Mouse (Mus musculus): Measurements from ENCODE around the gene Slc44a2. TPM values are rescaled to one million over a fixed set of nuclear protein-coding genes. Genes with fewer than 3 reads are reported as not detected.

Slc44a2 gene
- polyA plus RNA-seq, 1 experiment, result 173 TPM

GRCm38 (mm10) chr9:21332161-21333061, 11.9 kb downstream of the Slc44a2 start:
- no peak for TF ChIP-seq REST (IDR thresholded peaks at IDR 0.05; ENCODE audit: insufficient read depth, insufficient read length)
- no peak for TF ChIP-seq TCF12 (IDR thresholded peaks at IDR 0.05; ENCODE audit: insufficient read depth, poor library complexity, severe bottlenecking)
- TF ChIP-seq MAX (IDR thresholded peaks at IDR 0.05; ENCODE audit: low read depth), result no peak
- peak in 1 of 3 experiments; percentile 43 for TF ChIP-seq MYOG (IDR thresholded peaks at IDR 0.05; ENCODE audit: control insufficient read depth in 1 of 3, insufficient read depth in 1 of 3, insufficient read length in 2 of 3, low read depth in 2 of 3)
- TF ChIP-seq POLR2A (IDR thresholded peaks at IDR 0.05; ENCODE audit: insufficient read length, low read depth), result no peak
- TF ChIP-seq USF1 (IDR thresholded peaks at IDR 0.05; ENCODE audit: low read depth), result no peak
- peak in 2 of 3 experiments; percentile 35 to 55 for TF ChIP-seq MYOD1 (IDR thresholded peaks at IDR 0.05; ENCODE audit: control insufficient read depth in 1 of 3, insufficient read length in 2 of 3, low read depth in 2 of 3)
- no peak for TF ChIP-seq CEBPB (IDR thresholded peaks at IDR 0.05; ENCODE audit: insufficient read depth, poor library complexity, severe bottlenecking)
- no peak for TF ChIP-seq POLR2AphosphoS2 (IDR thresholded peaks at IDR 0.05; ENCODE audit: insufficient read length, low read depth)
- no peak for TF ChIP-seq E2F4 (IDR thresholded peaks at IDR 0.05; ENCODE audit: insufficient read depth)
- no peak for TF ChIP-seq TCF3 (IDR thresholded peaks at IDR 0.05; ENCODE audit: insufficient read length, low read depth)
- TF ChIP-seq SRF (IDR thresholded peaks at IDR 0.05; ENCODE audit: control insufficient read depth, insufficient read length, low read depth), result no peak
- Histone ChIP-seq H3K4me2 (ENCODE audit: low read depth) (peak overlapping the region; percentile 61), H3K36me3 (ENCODE audit: control insufficient read depth, insufficient read depth) (no peaks in the 10 kb centered on the region), H3K27me3 (ENCODE audit: control insufficient read depth, insufficient read depth, insufficient read length) (no peaks in the 10 kb centered on the region), H3ac (ENCODE audit: control insufficient read depth, insufficient read length) (no peak overlapping the region), H3K79me2 (ENCODE audit: control insufficient read depth, insufficient read depth) (peaks cover 24% of the 10 kb centered on the region), H3K4me3 (no peak overlapping the region)

GRCm38 (mm10) chr9:21333523-21333922, 13.0 kb downstream of the Slc44a2 start:
- Histone ChIP-seq H3K27me3 (ENCODE audit: control insufficient read depth, insufficient read depth, insufficient read length) (no peaks in the 10 kb centered on the region), H3ac (ENCODE audit: control insufficient read depth, insufficient read length) (no peak overlapping the region), H3K4me3 (no peak overlapping the region), H3K36me3 (ENCODE audit: control insufficient read depth, insufficient read depth) (no peaks in the 10 kb centered on the region), H3K4me2 (ENCODE audit: low read depth) (peak overlapping the region; percentile 61), H3K79me2 (ENCODE audit: control insufficient read depth, insufficient read depth) (peaks cover 32% of the 10 kb centered on the region)
- TF ChIP-seq POLR2AphosphoS2 (IDR thresholded peaks at IDR 0.05; ENCODE audit: insufficient read length, low read depth), result no peak
- peak; percentile 28; the same call in 1 of the 2 replicates for TF ChIP-seq CEBPB (IDR thresholded peaks at IDR 0.05; ENCODE audit: insufficient read depth, poor library complexity, severe bottlenecking)

GRCm38 (mm10) chr9:21334747-21335146, 14.2 kb downstream of the Slc44a2 start:
- TF ChIP-seq MYOG (IDR thresholded peaks at IDR 0.05; ENCODE audit: control insufficient read depth in 1 of 3, insufficient read depth in 1 of 3, insufficient read length in 2 of 3, low read depth in 2 of 3) (peak in 2 of 3 experiments; percentile 2 to 32), TCF3 (IDR thresholded peaks at IDR 0.05; ENCODE audit: insufficient read length, low read depth) (no peak), CEBPB (IDR thresholded peaks at IDR 0.05; ENCODE audit: insufficient read depth, poor library complexity, severe bottlenecking) (no peak), MAX (IDR thresholded peaks at IDR 0.05; ENCODE audit: low read depth) (no peak), E2F4 (IDR thresholded peaks at IDR 0.05; ENCODE audit: insufficient read depth) (no peak), POLR2A (IDR thresholded peaks at IDR 0.05; ENCODE audit: insufficient read length, low read depth) (no peak), SRF (IDR thresholded peaks at IDR 0.05; ENCODE audit: control insufficient read depth, insufficient read length, low read depth) (no peak), POLR2AphosphoS2 (IDR thresholded peaks at IDR 0.05; ENCODE audit: insufficient read length, low read depth) (no peak), MYOD1 (IDR thresholded peaks at IDR 0.05; ENCODE audit: control insufficient read depth in 1 of 3, insufficient read length in 2 of 3, low read depth in 2 of 3) (peak in 2 of 3 experiments; percentile 5 to 52), TCF12 (IDR thresholded peaks at IDR 0.05; ENCODE audit: insufficient read depth, poor library complexity, severe bottlenecking) (no peak), USF1 (IDR thresholded peaks at IDR 0.05; ENCODE audit: low read depth) (no peak)
- H3K79me2 ChIP-seq (ENCODE audit: control insufficient read depth, insufficient read depth), result peaks cover 43% of the 10 kb centered on the region
- no peak overlapping the region for H3K4me3 ChIP-seq
- peak overlapping the region; percentile 27 for H3K4me2 ChIP-seq (ENCODE audit: low read depth)
- H3K36me3 ChIP-seq (ENCODE audit: control insufficient read depth, insufficient read depth), result peaks cover 2% of the 10 kb centered on the region
- H3ac ChIP-seq (ENCODE audit: control insufficient read depth, insufficient read length), result no peak overlapping the region
- no peaks in the 10 kb centered on the region for H3K27me3 ChIP-seq (ENCODE audit: control insufficient read depth, insufficient read depth, insufficient read length)

- H3K79me2 ChIP-seq (ENCODE audit: control insufficient read depth, insufficient read depth), result peaks cover 43% of the 10 kb centered on the region
- TF ChIP-seq MYOD1 (IDR thresholded peaks at IDR 0.05; ENCODE audit: control insufficient read depth in 1 of 3, insufficient read length in 2 of 3, low read depth in 2 of 3) (peak in 2 of 3 experiments; percentile 16 to 57), MYOG (IDR thresholded peaks at IDR 0.05; ENCODE audit: control insufficient read depth in 1 of 3, insufficient read depth in 1 of 3, insufficient read length in 2 of 3, low read depth in 2 of 3) (peak in 2 of 3 experiments; percentile 55), POLR2A (IDR thresholded peaks at IDR 0.05; ENCODE audit: insufficient read length, low read depth) (peak; percentile 16), E2F4 (IDR thresholded peaks at IDR 0.05; ENCODE audit: insufficient read depth) (no peak)
- peak overlapping the region; percentile 27 for H3K4me2 ChIP-seq (ENCODE audit: low read depth)
- H3K36me3 ChIP-seq (ENCODE audit: control insufficient read depth, insufficient read depth), result peaks cover 9% of the 10 kb centered on the region
- no peaks in the 10 kb centered on the region for H3K27me3 ChIP-seq (ENCODE audit: control insufficient read depth, insufficient read depth, insufficient read length)
- H3K4me3 ChIP-seq, result no peak overlapping the region
- no peak overlapping the region for H3ac ChIP-seq (ENCODE audit: control insufficient read depth, insufficient read length)
Observed at GRCm38 (mm10) chr9:21335391-21335790, 14.9 kb downstream of the Slc44a2 start.

GRCm38 (mm10) chr9:21336491-21336890, 16.0 kb downstream of the Slc44a2 start:
- Histone ChIP-seq H3K4me2 (ENCODE audit: low read depth) (peak overlapping the region; percentile 57), H3K36me3 (ENCODE audit: control insufficient read depth, insufficient read depth) (peaks cover 15% of the 10 kb centered on the region), H3K79me2 (ENCODE audit: control insufficient read depth, insufficient read depth) (peaks cover 43% of the 10 kb centered on the region), H3ac (ENCODE audit: control insufficient read depth, insufficient read length) (no peak overlapping the region), H3K27me3 (ENCODE audit: control insufficient read depth, insufficient read depth, insufficient read length) (no peaks in the 10 kb centered on the region), H3K4me3 (no peak overlapping the region)
- TF ChIP-seq MYOD1 (IDR thresholded peaks at IDR 0.05; ENCODE audit: control insufficient read depth in 1 of 3, insufficient read length in 2 of 3, low read depth in 2 of 3) (peak in 2 of 3 experiments; percentile 40 to 60), MYOG (IDR thresholded peaks at IDR 0.05; ENCODE audit: control insufficient read depth in 1 of 3, insufficient read depth in 1 of 3, insufficient read length in 2 of 3, low read depth in 2 of 3) (peak in 1 of 3 experiments; percentile 55), REST (IDR thresholded peaks at IDR 0.05; ENCODE audit: insufficient read depth, insufficient read length) (no peak)

Data from myocyte (in vitro differentiated cells).